Mouse (Mus musculus) urinary bladder, postnatal 4 days (tissue): Measurements from ENCODE around the gene 2610001J05Rik.
A peak's percentile ranks its signal among the peaks of the same experiment; 100 is the strongest.
"Not testable (repeated sequence)": the region's sequence is repeated elsewhere in the genome, so short reads cannot be mapped to it uniquely, and the experiment has no call there.

Experiments
- DNase-seq, 2 experiments: peaks; one replicate each; pipeline ENCODE4 v3.0.0; 2021 to 2022; ENCODE audit warnings: low spot score in 2 of 2

Gene 2610001J05Rik

DNA sequence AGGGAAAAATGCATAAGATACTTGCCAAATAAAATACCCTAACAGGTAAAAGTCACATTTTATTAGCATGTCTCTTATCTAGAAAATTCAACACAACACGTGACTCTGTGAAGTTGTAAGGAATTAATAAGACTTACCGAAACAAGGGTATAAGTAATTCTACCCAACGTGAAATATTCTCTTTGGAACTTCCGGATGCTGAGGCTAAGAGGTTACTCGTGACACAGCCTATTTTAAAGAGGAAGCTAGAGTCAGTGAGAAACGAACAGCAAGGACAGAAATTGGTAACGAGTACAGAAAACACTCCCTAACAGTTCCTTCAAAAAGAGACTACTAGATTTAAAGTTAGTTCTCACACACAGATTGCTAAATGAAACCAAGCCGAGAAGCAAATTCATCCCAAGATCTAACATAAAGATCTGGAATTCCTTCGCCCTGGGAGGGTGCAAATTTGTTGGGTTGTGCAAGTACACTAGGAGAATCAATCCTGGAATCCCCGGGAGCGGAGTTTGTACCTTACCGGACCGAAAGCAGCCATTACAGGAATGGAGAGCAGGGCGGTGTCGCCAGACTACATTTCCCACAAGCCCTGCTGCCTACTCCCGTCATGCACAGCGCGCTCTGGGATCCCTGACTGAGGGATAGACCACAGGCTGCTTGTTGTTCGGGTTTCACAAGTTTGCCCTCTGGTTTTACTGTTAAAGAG is at the start of gene 2610001J05Rik:
Gene 2610001J05Rik (minus strand): TSS at position 600 of the 706 bp plus-strand sequence.
- peak; percentile 79 to 87 for DNase-seq

- no peak for DNase-seq
Measured at GRCm38 (mm10) chr6:13909762-13910537, 38.6 kb upstream of the 2610001J05Rik start.

DNA sequence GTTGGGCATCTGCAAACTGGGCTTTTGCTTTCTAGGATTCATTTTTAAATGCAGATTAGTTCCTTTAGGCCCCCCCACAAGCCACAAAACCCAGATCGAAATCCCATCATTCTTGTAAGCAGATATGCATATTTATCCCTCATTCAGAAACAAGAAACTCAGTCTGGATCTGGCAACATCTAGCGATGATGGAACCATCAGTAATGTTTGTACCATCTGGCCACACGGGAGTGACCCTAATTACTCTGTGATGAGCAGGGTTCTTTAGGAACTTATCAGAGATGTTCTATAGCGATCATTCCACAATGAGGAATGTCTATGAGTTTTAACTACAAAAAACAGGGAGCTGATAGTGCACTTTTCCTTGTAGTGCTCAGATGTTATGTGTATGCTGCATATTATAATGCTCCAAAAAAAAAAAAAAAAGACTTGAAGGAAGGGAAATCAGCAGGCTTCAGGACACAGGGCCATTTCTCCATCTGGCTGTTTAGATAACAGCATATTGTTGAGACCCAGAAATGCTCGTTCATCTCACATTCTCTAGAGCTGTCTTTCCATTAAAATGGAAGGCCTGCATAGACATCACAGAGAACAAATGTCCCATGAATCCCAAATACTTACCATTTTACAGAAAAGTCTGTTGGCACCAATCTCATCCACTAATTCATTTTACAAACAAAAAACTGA is 31.8 kb upstream of the 2610001J05Rik start:
- no peak for DNase-seq

DNA sequence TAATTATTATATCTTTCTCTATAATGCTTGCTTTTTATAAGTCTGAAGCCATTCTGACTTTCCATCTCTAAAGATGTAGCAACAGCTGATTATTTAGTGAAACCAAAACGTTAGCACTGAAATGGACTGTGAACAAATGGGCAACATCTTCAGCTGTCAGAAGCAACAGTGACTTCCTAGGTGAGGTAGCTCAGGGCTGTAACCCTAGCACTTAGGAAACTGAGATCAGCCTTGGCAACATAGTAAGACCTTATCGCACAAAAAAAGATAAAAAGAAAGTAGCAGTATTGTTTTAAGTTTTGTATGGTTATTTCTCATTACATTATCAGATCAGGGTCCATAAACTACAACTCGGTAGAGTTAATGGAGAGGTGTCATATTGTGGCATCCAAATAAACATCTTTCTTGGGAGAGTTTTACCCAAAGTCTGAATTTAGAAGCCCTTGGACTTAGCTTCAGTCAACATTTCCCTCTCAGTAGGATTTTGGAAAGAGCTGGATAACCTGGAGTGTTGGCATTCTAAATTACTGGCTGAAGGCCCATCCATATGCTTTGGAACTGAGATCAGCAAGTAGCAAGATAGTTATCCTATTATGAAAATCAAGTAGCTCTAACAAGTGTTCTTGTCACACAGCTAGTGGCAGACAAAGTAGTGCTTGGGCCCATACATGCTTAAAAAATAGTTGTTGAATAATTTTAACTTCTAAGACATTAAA is 13.7 kb upstream of the 2610001J05Rik start:
- no peak for DNase-seq

DNA sequence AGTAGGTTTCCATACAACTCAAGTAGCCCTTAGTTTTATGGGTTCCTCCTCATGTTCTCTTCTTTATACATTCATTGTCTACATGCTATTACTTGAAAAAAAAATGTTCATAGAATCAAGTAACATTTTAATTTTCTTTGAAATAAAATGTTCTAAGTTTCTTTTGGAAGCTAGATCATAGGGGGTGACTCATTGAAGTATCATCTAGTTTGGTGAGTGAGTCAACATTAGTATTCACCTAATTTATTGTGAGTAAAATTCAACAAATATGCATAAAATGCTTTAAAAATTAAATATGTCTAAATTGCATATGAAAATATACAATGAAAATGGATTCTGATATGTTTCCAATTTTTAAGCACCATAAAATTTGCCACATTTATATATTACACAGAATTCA is 11.6 kb upstream of the 2610001J05Rik start:
- no peak for DNase-seq

- DNase-seq, result no peak
Measured at GRCm38 (mm10) chr6:13873959-13874358, 2.6 kb upstream of the 2610001J05Rik start.

DNA sequence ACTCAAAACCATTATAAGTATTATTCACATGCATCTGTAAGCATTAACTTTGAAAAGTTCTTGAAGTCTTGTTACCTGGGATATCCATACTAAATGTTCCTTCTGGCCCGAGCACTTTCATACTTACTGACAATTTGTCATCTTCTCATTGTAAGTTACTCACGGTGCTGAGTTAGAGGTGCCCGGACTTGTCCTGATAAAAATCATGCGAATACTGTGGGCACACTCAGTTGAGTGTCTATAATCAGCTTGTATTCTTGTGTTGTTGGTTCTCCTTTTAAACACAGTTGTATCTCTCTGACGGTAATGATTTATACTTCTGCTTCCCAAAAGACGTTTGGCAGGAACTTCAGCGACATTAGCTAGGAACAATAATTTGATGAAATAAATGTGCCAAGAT is 758 bp upstream of the 2610001J05Rik start:
- no peak for DNase-seq

- DNase-seq, result no peak
Measured at GRCm38 (mm10) chr6:13871625-13871958, 274 bp upstream of the 2610001J05Rik start.

DNA sequence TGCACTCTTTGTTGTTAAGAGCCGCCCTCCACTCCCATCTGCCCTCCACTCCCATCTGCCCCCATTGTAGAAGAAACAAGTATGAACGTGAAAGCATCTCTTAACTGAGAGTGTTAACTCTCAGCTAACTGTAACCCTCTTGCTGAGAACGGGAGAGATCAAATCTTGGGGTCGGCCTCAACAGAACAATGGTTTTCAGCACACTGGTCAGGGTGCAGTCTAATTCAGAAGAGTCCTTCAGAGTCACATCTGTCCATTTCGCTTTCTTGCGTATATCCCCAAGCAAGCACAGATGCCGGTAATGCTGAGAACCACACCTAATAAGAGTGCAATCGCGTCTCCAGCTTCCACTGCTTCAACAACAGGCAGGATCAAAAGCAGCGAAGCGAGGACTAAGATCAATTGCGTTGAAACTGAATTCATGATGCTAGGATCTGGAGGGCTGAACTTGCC is 1.0 kb downstream of the 2610001J05Rik start:
- DNase-seq, result no peak

DNA sequence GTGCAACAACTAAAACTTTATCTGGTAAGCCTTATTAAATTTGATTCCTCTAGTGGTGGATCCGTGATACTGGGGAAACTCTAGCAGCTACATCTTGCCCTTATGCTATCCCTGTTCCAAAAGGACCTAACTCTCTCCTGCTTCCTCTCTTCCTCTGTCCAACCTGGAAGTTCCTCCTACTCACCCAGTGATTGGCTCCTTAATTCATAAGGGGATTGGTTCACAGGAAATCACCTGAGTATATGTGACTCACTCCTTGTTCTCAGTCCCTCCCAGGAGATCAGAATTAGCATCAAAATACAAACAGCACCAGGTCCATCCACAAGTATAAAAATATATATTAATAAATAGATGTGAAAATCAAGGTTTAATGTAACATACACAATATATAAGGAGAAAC is 10.7 kb downstream of the 2610001J05Rik start:
- no peak for DNase-seq

- no peak for DNase-seq
Measured at GRCm38 (mm10) chr6:13859877-13860585, 11.3 kb downstream of the 2610001J05Rik start.

DNA sequence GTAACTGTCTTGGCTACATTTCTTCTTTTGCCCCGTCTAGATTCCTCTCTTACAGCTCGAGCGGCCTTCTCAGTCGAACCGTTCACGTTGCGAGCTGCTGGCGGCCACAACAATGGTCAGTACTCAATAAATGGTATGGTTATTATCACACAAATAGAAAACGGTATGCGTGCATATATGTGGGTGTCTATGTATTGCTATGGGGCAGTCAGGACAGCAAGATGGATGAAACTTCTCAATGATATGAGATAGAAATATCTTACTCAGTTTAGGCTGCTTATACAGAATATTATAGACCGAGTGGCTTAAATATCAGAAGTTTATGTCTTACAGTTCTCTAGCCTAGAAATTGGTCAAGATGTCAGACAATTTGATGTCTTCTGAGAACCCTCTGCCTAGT is 17.1 kb downstream of the 2610001J05Rik start:
- DNase-seq, result no peak

GRCm38 (mm10) chr6:13853244-13853643 is 18.1 kb downstream of the 2610001J05Rik start:
- DNase-seq, result no peak

DNA sequence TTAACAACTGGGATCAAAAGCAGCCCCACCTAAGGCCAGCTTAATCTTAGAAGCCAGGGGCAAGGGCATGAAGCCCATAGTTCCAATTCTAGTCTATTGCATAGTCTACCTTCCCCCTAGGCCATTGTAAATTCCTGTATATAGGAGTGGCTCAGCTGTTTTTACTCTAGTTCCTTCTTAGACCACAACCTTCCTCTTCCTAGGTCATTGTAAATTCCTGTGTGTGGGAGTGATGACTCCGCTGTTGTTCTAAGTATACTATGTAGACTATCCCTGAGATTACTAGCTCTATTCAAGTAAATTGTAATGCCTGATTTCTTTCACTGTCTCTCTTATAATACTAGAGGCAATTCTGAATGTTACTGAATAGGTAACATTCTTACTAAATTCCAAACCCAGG is 25.3 kb downstream of the 2610001J05Rik start:
- DNase-seq, result not testable (repeated sequence)

- DNase-seq, result no peak
Measured at GRCm38 (mm10) chr6:13839345-13840054, 31.8 kb downstream of the 2610001J05Rik start, which contains the start of gene Gpr85. TSS of gene Gpr85 (minus strand) at chr6:13839942.

DNA sequence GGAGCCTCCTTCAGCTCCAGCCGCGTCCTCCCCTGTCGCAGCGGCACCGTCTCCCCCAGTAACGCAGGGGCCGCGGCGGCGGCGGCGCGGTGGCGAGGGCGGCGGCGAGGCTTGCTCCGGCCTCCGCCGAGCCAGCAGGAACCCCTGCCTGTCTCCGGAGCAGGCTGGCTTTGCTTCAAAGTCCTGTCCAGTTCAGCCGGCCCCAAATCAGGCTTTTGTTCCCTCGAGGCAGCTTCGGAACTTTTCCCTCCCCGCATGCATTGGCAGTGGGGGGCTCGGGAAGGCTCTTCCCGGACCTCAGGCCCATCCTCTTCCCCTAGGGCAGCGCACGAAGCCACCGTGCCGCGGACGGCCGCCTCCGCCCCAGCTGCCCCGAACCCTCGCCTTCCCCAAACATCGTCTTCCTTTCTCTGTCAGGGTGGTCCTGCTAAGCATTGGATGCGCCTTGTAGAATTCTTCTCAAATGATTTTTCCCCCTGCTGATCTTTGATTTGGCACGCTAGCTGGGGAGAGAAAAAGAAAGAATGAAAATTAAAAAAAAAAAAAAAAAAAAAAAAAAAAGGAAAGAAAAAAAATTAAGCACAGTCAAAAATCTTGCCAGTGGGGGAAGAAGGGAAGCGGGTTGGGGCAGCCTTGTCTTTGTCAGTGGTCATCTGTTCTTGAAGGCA is 32.5 kb downstream of the 2610001J05Rik start:
- peak; percentile 58 to 68 for DNase-seq

DNA sequence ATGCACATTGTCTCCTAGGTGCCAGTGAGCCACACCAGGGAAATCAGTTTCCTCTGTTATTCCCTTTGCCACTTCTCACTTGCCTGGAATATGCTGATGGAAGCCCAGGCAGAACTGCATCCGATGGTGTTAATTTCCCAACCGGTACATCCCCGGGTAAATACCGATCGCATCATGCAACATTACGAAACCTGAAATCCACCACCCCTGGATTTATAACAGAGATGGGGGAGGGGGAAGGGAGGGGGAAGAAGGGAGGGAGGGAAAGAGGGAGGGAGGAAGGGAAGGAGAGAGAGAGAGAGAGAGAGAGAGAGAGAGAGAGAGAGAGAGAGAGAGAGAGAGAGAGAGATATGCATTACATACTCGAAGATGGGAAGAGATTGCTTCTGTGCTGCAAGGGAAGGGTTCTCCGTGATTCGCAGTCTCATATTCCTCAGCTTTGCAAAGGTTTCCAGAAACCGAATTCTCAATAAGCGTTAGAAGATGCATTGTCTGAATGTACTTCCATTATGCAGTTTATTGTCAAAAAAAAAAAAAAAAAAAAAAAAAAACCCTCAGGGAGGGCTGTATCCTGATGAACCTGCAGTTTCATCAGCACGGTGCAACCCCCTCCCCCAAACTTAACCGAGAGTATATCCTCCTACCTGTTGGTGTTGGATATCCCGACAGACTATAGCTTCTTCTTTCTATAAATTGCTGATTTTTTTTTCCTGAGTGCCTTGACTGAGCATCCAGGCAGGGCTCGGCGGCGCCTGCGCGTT is 33.2 kb downstream of the 2610001J05Rik start:
- no peak for DNase-seq

- no peak for DNase-seq
Measured at GRCm38 (mm10) chr6:13836967-13837570, 34.2 kb downstream of the 2610001J05Rik start.
